Mouse (Mus musculus) 3T3-L1 (cell line): ENCODE results near the gene Dnajc6.

Source experiments
- DNase-seq: peaks from one replicate; pipeline ENCODE4 v3.0.0-alpha.2; 2015; ENCODE audit warnings: low read depth, low spot score

Dnajc6 gene

GRCm38 (mm10) chr4:101496534-101497237, at the start of gene Dnajc6:
Dnajc6 (plus strand) TSS chr4:101496648.
- no peak for DNase-seq

DNA sequence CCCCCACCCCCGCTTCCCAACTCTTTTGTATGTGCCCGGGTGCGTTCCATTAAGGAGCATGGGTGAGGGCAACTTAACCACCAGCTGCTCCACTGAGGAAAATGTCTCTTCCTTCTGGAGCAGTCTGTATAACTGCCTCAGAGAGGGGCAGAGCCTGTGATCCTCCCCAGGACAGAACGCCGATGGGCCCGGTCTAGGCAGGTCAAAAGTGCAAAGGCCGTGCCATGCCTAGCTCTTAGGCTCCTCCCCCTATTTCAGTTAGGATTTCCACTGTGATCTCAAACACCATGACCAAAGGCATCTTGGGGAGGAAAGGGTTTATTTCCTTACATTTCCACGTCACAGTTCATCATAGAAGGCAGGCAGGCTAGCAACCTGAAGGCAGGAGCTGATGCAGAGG, 47.7 kb upstream of the Dnajc6 start:
- DNase-seq, result no peak

GRCm38 (mm10) chr4:101449344-101449743, 47.1 kb upstream of the Dnajc6 start:
- DNase-seq, result no peak

GRCm38 (mm10) chr4:101450150-101450780, 46.2 kb upstream of the Dnajc6 start:
- DNase-seq, result peak; percentile 36

GRCm38 (mm10) chr4:101451089-101451488, 45.4 kb upstream of the Dnajc6 start:
- no peak for DNase-seq

DNA sequence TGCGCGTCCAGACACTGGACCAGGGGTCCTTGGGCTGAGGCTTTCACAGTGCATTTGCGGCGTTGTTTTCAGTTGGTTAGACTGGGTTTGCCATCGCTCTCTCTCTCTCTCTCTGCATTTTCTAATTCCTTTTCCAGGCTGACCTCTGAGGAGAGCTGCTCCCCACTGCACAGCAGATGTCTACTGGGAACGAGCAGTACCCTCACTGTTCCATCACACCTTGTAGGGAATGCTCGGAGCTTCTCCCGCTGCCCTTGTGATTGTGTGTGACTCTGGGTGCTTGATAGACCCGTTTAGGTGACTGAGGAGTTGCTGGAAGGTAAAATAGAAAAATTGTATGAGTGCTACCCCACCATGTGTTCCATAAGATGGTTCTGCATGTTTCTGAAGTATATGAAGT, 43.6 kb upstream of the Dnajc6 start:
- no peak for DNase-seq

DNA sequence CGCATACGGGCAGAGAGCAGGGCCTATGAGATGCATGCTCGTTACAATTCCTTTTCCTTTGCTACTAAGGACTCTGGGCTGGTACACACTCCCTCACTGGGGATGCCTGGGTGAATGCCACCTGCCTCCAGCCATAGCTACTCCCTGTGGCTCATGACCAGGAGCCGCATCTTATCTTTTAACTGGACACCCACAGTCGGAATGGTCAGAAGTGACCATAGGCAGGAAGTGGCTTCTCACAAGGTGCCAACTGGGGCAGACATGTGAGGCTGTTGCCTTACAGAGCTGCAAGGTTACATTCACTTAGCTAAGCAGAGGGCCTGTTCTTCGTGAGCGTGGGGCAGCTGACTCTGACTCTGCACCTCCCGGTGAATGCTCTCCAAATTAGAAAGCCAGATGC, 39.3 kb upstream of the Dnajc6 start:
- no peak for DNase-seq

GRCm38 (mm10) chr4:101458341-101458740, 38.1 kb upstream of the Dnajc6 start:
- peak; percentile 77 for DNase-seq

DNA sequence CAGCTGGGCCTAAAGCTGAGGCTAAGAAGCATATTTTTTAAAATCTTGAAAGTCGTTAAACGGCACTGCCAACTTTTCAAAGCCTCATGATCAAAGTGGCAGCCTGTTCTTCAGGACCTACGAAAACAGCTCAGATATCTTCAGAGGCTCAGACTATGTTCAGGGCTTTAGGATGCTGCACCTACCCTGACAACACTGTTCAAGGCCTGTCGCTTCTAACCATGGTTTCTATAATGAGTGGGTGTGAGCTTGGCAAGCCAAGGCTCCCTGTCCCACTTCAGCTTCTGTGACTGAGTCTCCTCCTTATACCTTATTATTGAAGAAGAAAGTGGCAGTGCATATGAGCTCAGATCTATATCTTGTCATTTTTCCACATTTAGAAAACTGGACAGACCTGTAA, 37.1 kb upstream of the Dnajc6 start:
- DNase-seq, result no peak

DNA sequence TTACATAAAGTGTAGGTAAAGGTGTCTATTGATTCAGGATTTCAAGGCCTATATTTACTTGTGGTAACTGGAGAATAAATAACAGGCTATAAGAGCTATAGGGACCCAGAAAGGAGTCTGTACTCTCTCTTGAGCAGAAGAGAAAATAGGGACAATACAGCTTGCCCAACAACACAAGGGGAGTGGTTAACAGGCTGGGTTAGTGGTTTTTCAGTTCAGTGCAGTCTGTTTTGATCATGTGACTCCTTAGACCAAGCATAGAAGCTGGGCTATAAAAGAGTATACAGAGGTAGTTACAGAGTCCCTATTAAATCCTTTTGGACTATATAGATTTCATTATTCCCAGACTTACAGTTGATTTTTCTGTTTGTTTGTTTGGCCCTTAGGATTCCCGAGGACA, 36.3 kb upstream of the Dnajc6 start:
- DNase-seq, result no peak

GRCm38 (mm10) chr4:101462065-101462464, 34.4 kb upstream of the Dnajc6 start:
- DNase-seq, result no peak

DNA sequence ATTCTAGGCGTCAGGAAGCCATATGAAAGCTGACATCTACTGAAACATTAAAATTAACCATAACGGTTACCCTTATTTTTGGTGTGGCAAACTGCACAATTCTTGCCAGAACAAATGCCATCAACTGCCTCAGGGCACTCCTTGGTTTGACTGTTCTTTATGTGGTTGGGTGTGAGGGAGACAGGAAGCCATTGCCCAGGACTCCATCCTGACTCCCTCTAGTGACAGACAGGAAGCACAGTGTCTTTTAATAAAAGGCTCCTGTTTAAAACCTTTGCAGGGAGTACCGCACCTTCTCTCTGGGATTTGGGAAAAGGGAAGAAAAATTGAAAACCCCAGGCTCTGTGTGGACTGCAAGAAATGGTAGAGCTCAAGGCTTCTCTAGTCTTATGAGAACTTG, 30.2 kb upstream of the Dnajc6 start:
- DNase-seq, result no peak

- DNase-seq, result no peak
These were observed 27.2 kb upstream of the Dnajc6 start for GRCm38 (mm10) chr4:101469242-101469641.

DNA sequence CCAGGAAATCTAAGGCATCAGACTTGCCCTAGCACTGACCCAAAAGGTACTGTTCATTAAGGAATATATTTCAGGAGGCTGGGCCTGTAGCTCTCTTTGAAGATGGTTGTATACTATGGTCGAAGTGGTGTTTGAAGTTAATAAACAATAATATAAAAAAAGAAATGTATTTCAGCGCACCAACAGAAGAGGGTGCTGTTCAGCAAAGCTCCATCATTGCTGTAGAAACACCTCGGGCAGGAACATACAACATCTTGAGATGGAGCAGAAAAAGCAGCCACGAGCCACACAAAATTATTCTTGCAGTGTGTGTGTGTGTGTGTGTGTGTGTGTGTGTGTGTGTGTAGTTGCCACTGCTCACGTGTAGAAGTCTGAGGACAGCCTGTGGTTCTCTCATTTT, 25.9 kb upstream of the Dnajc6 start:
- DNase-seq, result peak; percentile 35

GRCm38 (mm10) chr4:101472767-101473166, 23.7 kb upstream of the Dnajc6 start:
- peak; percentile 62 for DNase-seq

DNA sequence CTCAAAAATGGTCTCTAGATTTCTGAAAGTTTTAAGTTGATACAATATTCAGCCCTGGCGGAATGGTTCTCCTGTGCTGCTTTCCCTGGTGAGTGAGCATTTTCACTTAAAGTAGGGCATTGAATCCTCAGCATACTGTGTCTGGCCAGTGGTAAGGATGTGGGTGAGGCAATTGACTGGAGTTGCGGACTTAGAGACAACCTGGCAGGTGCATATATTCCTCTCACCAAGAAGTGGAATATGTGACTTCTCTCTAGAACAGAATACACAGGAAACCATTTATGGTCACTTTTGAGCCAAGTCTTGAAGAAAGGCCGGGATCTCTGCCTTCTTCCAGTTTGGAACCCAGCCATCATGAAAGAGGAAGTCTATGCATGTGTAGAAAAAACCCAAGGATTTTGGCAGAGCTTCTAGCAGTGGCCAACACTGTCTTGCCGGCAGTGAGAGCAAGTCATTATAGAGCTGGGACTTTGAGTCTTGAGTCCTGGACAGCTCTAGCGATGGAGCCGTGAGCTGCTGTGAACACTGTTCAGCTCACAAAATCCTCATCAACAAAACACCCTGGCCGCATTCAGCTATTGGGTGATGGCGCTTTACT, 6.0 kb upstream of the Dnajc6 start:
- no peak for DNase-seq

DNA sequence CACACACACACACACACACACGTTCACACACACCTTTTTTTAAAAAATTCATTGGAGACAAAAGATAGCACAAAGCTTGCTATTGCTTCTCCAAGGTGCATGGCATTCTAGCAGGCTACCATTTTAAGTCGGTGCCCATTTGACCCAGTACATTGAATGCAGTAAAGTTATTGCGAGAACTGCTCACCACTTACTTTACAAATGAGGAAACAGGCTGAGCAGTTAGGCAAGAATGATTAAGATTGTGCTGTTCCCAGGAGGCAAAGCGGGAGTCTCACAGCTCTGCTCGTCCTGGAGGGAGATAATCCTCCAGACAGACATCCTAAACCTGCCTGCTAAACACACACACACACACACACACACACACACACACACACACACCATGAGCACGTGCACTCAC, 4.7 kb upstream of the Dnajc6 start:
- no peak for DNase-seq

GRCm38 (mm10) chr4:101493611-101494197, 2.7 kb upstream of the Dnajc6 start:
- DNase-seq, result no peak

DNA sequence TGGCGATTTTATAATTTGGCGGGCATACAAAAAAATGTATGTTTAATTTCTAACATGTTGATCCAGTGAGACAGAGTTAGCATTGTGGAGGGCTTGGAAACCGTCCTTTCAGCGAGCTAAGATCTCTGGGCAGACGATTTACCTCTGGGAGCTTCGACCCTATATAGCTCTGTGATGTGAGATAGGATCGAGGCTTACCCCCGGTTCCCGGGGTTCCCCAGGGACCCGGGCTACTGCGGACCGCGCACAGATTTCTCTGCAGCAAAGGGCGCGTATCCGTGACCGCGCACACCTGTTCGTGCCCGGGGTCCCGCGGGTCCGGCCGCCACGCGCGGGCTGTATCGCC, 287 bp upstream of the Dnajc6 start:
- DNase-seq, result no peak

DNA sequence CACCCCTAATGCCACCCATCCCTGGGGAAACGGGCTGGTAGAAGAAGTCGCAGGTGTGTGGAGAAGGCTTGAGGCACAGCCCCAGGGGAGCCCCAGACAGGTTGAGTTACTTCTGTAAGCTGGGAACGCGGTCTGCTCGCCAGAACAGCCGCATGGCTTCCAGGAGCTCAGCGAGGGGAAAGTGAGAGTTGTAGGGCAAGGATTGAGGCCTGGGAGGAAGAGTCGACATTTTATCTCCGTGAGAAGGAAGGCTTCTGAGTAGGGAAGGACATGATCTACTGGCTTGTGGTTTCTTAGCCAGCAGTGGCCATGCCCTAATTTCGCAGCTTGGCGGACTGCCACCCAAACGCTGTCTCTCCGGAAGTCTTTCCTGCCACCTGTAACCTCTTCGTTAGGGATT, 888 bp downstream of the Dnajc6 start:
- DNase-seq, result no peak

DNA sequence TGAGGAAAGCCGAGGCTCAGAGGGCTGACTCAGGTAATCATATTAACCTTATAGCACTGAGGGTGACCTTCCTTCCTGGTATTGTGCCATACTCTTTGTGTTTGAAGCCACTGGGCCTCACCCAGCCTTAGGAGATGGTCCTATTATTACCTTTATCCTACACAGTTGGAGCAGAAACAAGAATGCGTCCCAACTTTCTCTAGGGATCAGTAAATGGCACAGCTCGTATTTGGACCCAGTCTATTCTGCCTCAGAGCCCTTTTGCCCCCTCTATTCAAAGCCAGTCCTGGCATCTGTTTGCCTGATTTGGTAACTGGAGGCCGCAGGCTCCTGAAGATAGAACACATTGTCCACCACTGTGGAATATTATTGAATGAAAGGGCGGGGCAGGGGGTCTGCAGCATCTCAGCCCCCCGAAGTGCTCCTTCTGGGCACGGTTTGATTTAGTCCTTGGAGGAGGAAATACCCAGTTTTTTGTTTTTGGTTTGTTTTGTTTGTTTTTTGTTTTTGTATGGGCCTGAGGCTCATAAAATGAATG, 8.1 kb downstream of the Dnajc6 start:
- no peak for DNase-seq

GRCm38 (mm10) chr4:101505966-101506365, 9.5 kb downstream of the Dnajc6 start:
- DNase-seq, result no peak

DNA sequence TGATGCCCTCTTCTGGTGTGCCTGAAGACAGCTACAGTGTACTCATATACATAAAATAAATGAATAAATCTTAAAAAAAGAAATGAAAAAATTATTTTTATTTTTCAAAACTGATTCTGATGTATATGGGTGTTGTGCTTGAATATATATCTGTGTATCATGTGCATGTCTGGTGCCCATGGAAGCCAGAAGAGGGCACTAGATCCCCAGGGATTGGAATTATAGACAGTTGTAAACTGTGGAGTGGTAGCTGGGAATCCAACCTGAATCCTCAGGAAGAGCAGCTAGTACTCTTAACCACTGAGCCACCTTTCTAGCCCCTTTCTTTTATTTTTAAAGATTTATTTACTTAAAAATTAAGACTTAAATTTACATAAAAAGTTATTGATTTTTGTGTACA, 9.9 kb downstream of the Dnajc6 start:
- DNase-seq, result no peak
